Comparison of ENCODE assay signal across 41 mouse cellular contexts in genomic region chr12:88245786-88246185, GRCm38 (mm10). TPM values are rescaled to one million over a fixed set of nuclear protein-coding genes. Genes with fewer than 3 reads are reported as not detected.
"Had no signal": no experiment of that assay in that cellular context is flagged by ENCODE, and none has a peak within 500 bp of the region (broad histone marks: within the 10 kb centered on the region; RNA-seq: fewer than 3 reads in every experiment).

No protein-coding gene starts in this region.

RNA-seq across cellular contexts. Expression of gene Gm8332, which starts 4.1 kb away (rescaled TPM):
- total RNA-seq: heart, postnatal 10 days; heart, postnatal 14 days; heart, postnatal 25 days; heart, postnatal 36 days; heart, postnatal 4 days; hematopoietic stem cell, adult 5-6 weeks; hindbrain, postnatal 0 days; layer of hippocampus, adult 18-20 months; layer of hippocampus, adult 2 months; layer of hippocampus, adult 8-10 months; layer of hippocampus, postnatal 10 days; layer of hippocampus, postnatal 14 days; layer of hippocampus, postnatal 25 days; layer of hippocampus, postnatal 36 days; left cerebral cortex, adult 18-20 months; left cerebral cortex, adult 2 months; left cerebral cortex, adult 8-10 months had no signal
- polyA plus RNA-seq: heart, embryonic 12.5 days; heart, embryonic 13.5 days; heart, embryonic 14.5 days; heart, embryonic 15.5 days; heart, embryonic 16.5 days; heart, postnatal 0 days; hindbrain, embryonic 10.5 days; hindbrain, embryonic 11.5 days; hindbrain, embryonic 12.5 days; hindbrain, embryonic 13.5 days; hindbrain, embryonic 14.5 days; hindbrain, embryonic 15.5 days; hindbrain, embryonic 16.5 days; hindbrain, postnatal 0 days; inflammation-experienced regulatory T-cells, adult 6 months; intestine, embryonic 14.5 days; intestine, embryonic 15.5 days; intestine, embryonic 16.5 days; intestine, postnatal 0 days; kidney, adult 2 months; kidney, embryonic 14.5 days; kidney, embryonic 15.5 days; kidney, embryonic 16.5 days; kidney, postnatal 0 days; large intestine, adult 2 months had no signal

RNA-seq across cellular contexts. Expression of gene Gm5662, which starts 28.5 kb away (rescaled TPM):
- total RNA-seq: heart, postnatal 10 days; heart, postnatal 14 days; heart, postnatal 25 days; heart, postnatal 36 days; heart, postnatal 4 days; hematopoietic stem cell, adult 5-6 weeks; hindbrain, postnatal 0 days; layer of hippocampus, adult 18-20 months; layer of hippocampus, adult 2 months; layer of hippocampus, adult 8-10 months; layer of hippocampus, postnatal 10 days; layer of hippocampus, postnatal 14 days; layer of hippocampus, postnatal 25 days; layer of hippocampus, postnatal 36 days; left cerebral cortex, adult 18-20 months; left cerebral cortex, adult 2 months; left cerebral cortex, adult 8-10 months had no signal
- polyA plus RNA-seq: heart, embryonic 12.5 days; heart, embryonic 13.5 days; heart, embryonic 14.5 days; heart, embryonic 15.5 days; heart, embryonic 16.5 days; heart, postnatal 0 days; hindbrain, embryonic 10.5 days; hindbrain, embryonic 11.5 days; hindbrain, embryonic 12.5 days; hindbrain, embryonic 13.5 days; hindbrain, embryonic 14.5 days; hindbrain, embryonic 15.5 days; hindbrain, embryonic 16.5 days; hindbrain, postnatal 0 days; inflammation-experienced regulatory T-cells, adult 6 months; intestine, embryonic 14.5 days; intestine, embryonic 15.5 days; intestine, embryonic 16.5 days; intestine, postnatal 0 days; kidney, adult 2 months; kidney, embryonic 14.5 days; large intestine, adult 2 months had no signal
